In the genomic region with DNA sequence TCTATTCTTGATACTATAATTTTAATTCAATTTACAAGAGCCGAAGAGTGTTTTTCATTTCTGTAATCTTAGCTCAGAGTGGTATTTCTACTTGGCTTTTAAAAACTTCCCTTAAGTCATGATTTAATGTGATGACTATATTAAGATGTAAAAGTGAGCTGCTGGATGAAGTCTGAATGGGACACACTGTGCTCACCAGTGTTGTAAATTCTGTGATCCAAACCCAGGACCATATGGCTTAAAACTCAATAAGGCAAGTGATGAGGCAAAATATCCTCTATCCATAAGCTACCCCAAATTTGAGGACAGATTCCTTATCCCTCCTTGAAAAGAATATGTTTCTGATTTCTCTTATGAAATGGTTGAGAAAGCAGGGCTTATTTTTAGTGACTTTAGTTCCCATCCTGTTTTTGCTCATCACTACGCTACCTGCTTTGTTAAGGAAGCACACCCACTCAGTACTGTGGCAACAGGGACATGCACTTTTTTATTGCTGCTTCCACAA, we compare ENCODE assay signal across 12 mouse cellular contexts.
"Had no signal": no experiment of that assay in that cellular context is flagged by ENCODE, and none has a peak within 500 bp of the region (broad histone marks: within the 10 kb centered on the region; RNA-seq: fewer than 3 reads in every experiment).

No protein-coding gene starts in this region.

- H3K4me3 ChIP-seq: intestine, embryonic 15.5 days; limb, embryonic 13.5 days; liver, embryonic 15.5 days; midbrain, embryonic 13.5 days had no signal

- H3K27ac ChIP-seq: intestine, embryonic 15.5 days; limb, embryonic 13.5 days; liver, embryonic 15.5 days; midbrain, embryonic 13.5 days; stomach, postnatal 0 days had no signal

- DNase-seq: kidney, adult 18-20 months; kidney, postnatal 10 days; layer of hippocampus, postnatal 36 days; lung, adult 2 months; lung, postnatal 36 days; thymus, adult 18-20 months; thymus, postnatal 14 days had no signal
